Mouse (Mus musculus) embryonic facial prominence, embryonic 14.5 days (tissue): ENCODE measurements around the gene Dapk3. TPM values are rescaled to one million over a fixed set of nuclear protein-coding genes. Genes with fewer than 3 reads are reported as not detected.
A peak's percentile ranks its signal among the peaks of the same experiment; 100 is the strongest.
"Not testable (repeated sequence)": the region's sequence is repeated elsewhere in the genome, so short reads cannot be mapped to it uniquely, and the experiment has no call there.

Experiments
- ATAC-seq: fragments of 200-750 bp; cut with Nextera tagmentation; 2 replicates; pipeline ENCODE4 v1.8.0; 2017; ENCODE audit warnings: low read depth, moderate number of reproducible peaks, moderate TSS enrichment
- DNase-seq: peaks from one replicate; pipeline ENCODE4 v3.0.0-alpha.2; 2015; ENCODE audit warnings: low spot score
- H3K27ac ChIP-seq: fragments of 300-500 bp; sonication (generic); replicated peaks from 2 replicates; pipeline ENCODE4 v1.5.1; 2014; ENCODE audit warnings: low read depth, mild to moderate bottlenecking, low read length, moderate library complexity
- H3K27me3 ChIP-seq: fragments of 300-500 bp; sonication (generic); replicated peaks from 2 replicates; pipeline ENCODE4 v1.6.1; 2014; ENCODE audit warnings: low read length; ENCODE audit not compliant: control insufficient read depth, insufficient read depth
- H3K36me3 ChIP-seq: fragments of 300-500 bp; sonication (generic); 2 replicates; pipeline ENCODE4 v1.6.1; 2014; ENCODE audit warnings: low read length, mixed read lengths; ENCODE audit not compliant: control insufficient read depth, insufficient read depth
- H3K4me1 ChIP-seq: fragments of 300-500 bp; sonication (generic); 2 replicates; pipeline ENCODE4 v1.6.1; 2014; ENCODE audit warnings: antibody characterized with exemption, low read length; ENCODE audit not compliant: control insufficient read depth, insufficient read depth
- H3K4me2 ChIP-seq: fragments of 300-500 bp; sonication (generic); 2 replicates; pipeline ENCODE4 v1.6.1; 2014; ENCODE audit warnings: low read depth, mild to moderate bottlenecking, low read length, moderate library complexity, mixed read lengths
- H3K4me3 ChIP-seq: fragments of 300-500 bp; sonication (generic); 2 replicates; pipeline ENCODE4 v1.5.1; 2014; ENCODE audit warnings: low read depth, mild to moderate bottlenecking, low read length
- H3K9ac ChIP-seq: fragments of 300-500 bp; sonication (generic); 2 replicates; pipeline ENCODE4 v1.6.1; 2014; ENCODE audit warnings: low read depth, mild to moderate bottlenecking, low read length, moderate library complexity, mixed read lengths
- H3K9me3 ChIP-seq: fragments of 300-500 bp; sonication (generic); 2 replicates; pipeline ENCODE4 v1.6.1; 2016; ENCODE audit warnings: low read length; ENCODE audit not compliant: control insufficient read depth
- whole genome bisulfite sequencing: fragments of 180-500 bp; shearing (Covaris S2); extraction: QIAGEN DNeasy Blood & Tissue Kit; methylation state at CpG from one replicate; pipeline ENCODE4 v1.1.7; 2014; 5-methylcytosine and 5-hydroxymethylcytosine counted together
- polyA plus RNA-seq: library from polyadenylated mRNA; unstranded; fragments of >200 nt; fragmentation: Nextera tagmentation; extraction: Ambion mirVana; gene quantifications from 2 replicates; pipeline ENCODE4 v1.2.1, GENCODE M21; 2014

Gene Dapk3
- polyA plus RNA-seq, 1 experiment from 2014 or later, result 53.4 TPM

- H3K4me2 ChIP-seq, H3K4me3 ChIP-seq, H3K27me3 ChIP-seq, H3K4me1 ChIP-seq, H3K9ac ChIP-seq, DNase-seq, H3K9me3 ChIP-seq, ATAC-seq: not testable (repeated sequence)
- H3K36me3 ChIP-seq, result peaks cover 78% of the 10 kb centered on the region
- peak overlapping the region; percentile 30; the same call in 1 of the 2 replicates for H3K27ac ChIP-seq
- 86% methylated on average over 11 of the region's 12 CpGs for WGBS
Observed at GRCm38 (mm10) chr10:81181860-81182259, 945 bp upstream of the Dapk3 start.

DNA sequence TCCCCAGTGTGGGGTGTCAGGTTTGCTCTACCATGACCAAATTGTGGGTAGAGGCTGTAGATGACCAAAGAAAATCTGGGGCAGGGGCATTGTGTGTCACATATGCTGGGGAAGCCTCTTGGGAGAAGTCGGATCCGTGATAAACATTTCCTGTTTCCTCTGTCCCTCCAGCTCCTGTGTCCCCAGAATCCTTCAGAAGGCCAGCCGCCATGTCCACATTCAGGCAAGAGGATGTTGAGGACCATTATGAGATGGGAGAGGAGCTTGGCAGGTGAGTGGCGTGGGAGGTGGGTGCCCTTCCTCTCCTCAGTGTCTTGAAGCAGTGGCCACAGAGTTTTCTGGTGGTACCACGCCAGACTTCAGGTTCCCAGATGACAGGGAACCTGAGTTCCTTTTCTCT is 1.0 kb downstream of the Dapk3 start, which contains the start of gene 4930442H23Rik:
TSS of gene 4930442H23Rik (minus strand) at position 45 of the 400 bp plus-strand sequence.
- ATAC-seq, result no peak
- Histone ChIP-seq H3K4me2 (peak within 1 kb of the TSS; percentile 66), H3K9me3 (no peaks in the 10 kb centered on the region), H3K4me1 (no peaks in the 10 kb centered on the region), H3K27me3 (no peaks in the 10 kb centered on the region), H3K36me3 (peaks cover 73% of the 10 kb centered on the region), H3K4me3 (peak within 1 kb of the TSS; percentile 56), H3K27ac (peak within 1 kb of the TSS; percentile 77), H3K9ac (peak within 1 kb of the TSS; percentile 75)
- no peak for DNase-seq
- 85% methylated on average over 5 of the region's 5 CpGs for WGBS

DNA sequence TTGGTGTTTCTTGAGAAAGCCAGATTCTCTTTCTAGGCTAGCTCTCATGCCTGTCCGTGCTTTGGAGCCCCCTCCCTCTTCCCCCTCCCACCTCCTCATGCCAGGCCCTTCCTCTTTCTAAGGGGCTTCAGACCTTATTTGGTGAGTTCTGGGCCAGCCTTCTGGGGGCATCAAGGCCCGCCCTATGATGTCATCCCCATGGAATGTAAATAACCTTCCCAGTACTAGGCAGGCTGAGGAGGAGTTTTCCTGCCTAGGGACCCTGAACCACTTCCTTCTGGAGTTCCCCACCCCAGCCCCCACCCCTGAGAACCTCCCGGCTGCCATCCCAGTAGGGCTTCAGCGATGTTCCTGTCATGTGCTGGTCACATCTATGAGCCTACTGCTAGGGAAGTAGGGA is 2.0 kb downstream of the Dapk3 start:
- no peak for ATAC-seq
- 35% methylated on average over 4 of the region's 4 CpGs for WGBS

DNA sequence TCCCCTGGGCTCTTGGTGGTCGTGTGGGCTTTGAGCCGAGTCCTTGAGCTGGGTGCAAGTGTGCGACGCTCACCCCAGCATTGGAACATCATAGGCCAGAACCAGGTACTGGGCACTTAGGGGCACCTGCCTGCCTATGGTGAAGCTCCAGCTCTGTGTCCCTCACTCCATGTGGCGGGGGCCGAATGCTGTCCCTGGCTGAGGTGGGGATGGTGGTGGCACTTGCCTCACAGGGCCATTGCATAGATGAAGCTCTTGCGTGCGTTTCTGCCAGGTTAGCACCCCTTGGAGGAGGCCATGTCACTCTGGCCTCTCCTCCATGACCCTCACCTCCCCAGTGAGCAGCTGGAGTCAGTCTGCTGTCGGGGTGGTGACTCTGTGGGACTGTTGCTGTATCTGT is 4.4 kb downstream of the Dapk3 start:
- H3K9ac ChIP-seq, result no peak overlapping the region
- H3K27ac ChIP-seq, result no peak overlapping the region
- H3K4me2 ChIP-seq, result no peak overlapping the region
- H3K27me3 ChIP-seq, result no peaks in the 10 kb centered on the region
- H3K36me3 ChIP-seq, result peaks cover 59% of the 10 kb centered on the region
- ATAC-seq (no peak), DNase-seq (no peak)
- WGBS, result 96% methylated on average over 3 of the region's 9 CpGs
- no peaks in the 10 kb centered on the region for H3K9me3 ChIP-seq
- 0 out of 2 replicates have a peak, but pooled peaks cover 3% of the 10 kb centered on the region for H3K4me1 ChIP-seq
- no peak overlapping the region for H3K4me3 ChIP-seq

More for the DNA sequence above, 2.0 kb downstream of the Dapk3 start:
- no peaks in the 10 kb centered on the region for H3K9me3 ChIP-seq
- no peak overlapping the region for H3K9ac ChIP-seq
- no peaks in the 10 kb centered on the region for H3K27me3 ChIP-seq
- H3K4me3 ChIP-seq, result no peak overlapping the region
- H3K4me1 ChIP-seq, result no peaks in the 10 kb centered on the region
- H3K36me3 ChIP-seq, result peaks cover 68% of the 10 kb centered on the region
- peak overlapping the region; percentile 55 for H3K27ac ChIP-seq
- peak; percentile 68 for DNase-seq
- H3K4me2 ChIP-seq, result no peak overlapping the region

DNA sequence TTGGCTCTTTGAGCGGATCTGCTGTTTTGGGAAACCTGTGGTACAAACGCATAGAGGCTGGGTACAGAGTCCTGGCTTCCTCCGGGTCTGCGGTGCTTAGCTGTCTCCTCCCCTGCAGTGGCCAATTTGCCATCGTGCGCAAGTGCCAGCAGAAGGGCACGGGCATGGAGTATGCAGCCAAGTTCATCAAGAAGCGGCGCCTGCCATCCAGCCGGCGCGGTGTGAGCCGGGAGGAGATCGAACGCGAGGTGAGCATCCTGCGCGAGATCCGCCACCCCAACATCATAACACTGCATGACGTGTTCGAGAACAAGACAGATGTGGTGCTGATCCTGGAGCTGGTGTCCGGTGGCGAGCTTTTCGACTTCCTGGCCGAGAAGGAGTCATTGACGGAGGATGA is 7.0 kb downstream of the Dapk3 start:
- DNase-seq (no peak), ATAC-seq (no peak)
- no peak overlapping the region for H3K4me2 ChIP-seq
- H3K27me3 ChIP-seq, result peaks cover 16% of the 10 kb centered on the region
- WGBS, result 85% methylated on average over 26 of the region's 26 CpGs
- H3K4me3 ChIP-seq, result no peak overlapping the region
- H3K4me1 ChIP-seq, result peaks cover 11% of the 10 kb centered on the region; the same call in 1 of the 2 replicates
- no peak overlapping the region for H3K27ac ChIP-seq
- no peaks in the 10 kb centered on the region for H3K9me3 ChIP-seq
- no peak overlapping the region for H3K9ac ChIP-seq
- H3K36me3 ChIP-seq, result peaks cover 46% of the 10 kb centered on the region

DNA sequence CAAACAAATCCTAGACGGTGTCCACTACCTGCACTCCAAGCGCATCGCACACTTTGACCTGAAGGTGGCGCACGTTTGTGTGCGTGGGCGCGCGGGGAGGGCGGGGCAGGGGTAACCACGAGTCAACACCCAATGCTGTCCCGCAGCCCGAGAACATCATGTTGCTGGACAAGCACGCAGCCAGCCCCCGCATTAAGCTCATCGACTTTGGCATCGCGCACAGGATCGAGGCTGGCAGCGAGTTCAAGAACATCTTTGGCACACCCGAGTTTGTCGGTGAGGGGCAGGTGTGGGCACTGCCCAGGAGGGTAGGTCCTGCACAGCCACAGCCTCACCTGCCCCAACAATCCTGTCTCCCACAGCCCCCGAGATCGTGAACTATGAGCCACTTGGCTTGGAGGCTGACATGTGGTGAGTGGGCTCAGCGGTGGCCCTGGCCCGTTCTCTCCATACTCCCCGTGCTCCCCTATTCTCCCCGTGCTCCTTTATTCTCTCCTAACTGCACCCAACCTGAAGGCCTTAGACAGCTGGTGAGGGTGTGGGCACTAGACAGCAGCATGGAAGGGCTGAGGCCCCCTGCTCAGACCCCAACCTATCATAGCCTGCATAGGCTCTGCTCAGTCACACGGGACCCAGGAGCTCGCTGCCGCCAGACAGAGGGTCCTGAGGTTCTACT is 7.6 kb downstream of the Dapk3 start:
- H3K36me3 ChIP-seq, result peaks cover 40% of the 10 kb centered on the region
- no peak overlapping the region for H3K4me2 ChIP-seq
- 70% methylated on average over 31 of the region's 31 CpGs for WGBS
- ATAC-seq (no peak), DNase-seq (no peak)
- no peak overlapping the region; the same call in 1 of the 2 replicates for H3K27ac ChIP-seq
- H3K4me3 ChIP-seq, result no peak overlapping the region
- H3K9me3 ChIP-seq, result no peaks in the 10 kb centered on the region
- peaks cover 22% of the 10 kb centered on the region for H3K27me3 ChIP-seq
- peaks cover 11% of the 10 kb centered on the region; the same call in 1 of the 2 replicates for H3K4me1 ChIP-seq
- no peak overlapping the region for H3K9ac ChIP-seq

DNA sequence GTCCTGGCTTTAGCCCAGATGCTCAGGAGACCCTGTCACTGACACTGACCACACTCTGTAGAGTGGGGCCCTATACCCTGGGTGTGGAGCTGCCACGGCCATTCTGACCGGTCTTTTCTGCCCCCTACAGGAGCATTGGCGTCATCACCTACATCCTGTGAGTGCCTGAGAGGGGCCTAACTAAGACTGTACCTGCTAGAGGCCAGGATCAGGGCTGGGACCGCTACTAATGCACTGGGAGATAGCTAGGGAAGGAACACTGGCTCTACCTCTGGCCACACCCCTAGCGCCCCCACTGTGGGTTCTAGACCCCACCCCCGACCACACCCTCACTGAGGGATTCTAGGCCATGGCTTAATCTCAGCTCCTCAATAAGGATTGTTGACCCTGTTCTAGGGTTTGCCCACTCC is 8.1 kb downstream of the Dapk3 start:
- peak overlapping the region; percentile 35; the same call in 1 of the 2 replicates for H3K27ac ChIP-seq
- no peaks in the 10 kb centered on the region for H3K9me3 ChIP-seq
- peaks cover 26% of the 10 kb centered on the region for H3K27me3 ChIP-seq
- 74% methylated on average over 6 of the region's 6 CpGs for WGBS
- H3K4me2 ChIP-seq, result no peak overlapping the region
- H3K4me1 ChIP-seq, result peaks cover 11% of the 10 kb centered on the region; the same call in 1 of the 2 replicates
- DNase-seq (no peak), ATAC-seq (no peak)
- H3K36me3 ChIP-seq, result peaks cover 38% of the 10 kb centered on the region
- H3K9ac ChIP-seq, result no peak overlapping the region
- H3K4me3 ChIP-seq, result no peak overlapping the region

GRCm38 (mm10) chr10:81191342-81191982 is 8.7 kb downstream of the Dapk3 start:
- DNase-seq (no peak), ATAC-seq (no peak)
- H3K27me3 ChIP-seq, result peaks cover 31% of the 10 kb centered on the region
- H3K4me3 ChIP-seq, result no peak overlapping the region
- H3K9me3 ChIP-seq, result no peaks in the 10 kb centered on the region
- peaks cover 11% of the 10 kb centered on the region; the same call in 1 of the 2 replicates for H3K4me1 ChIP-seq
- H3K4me2 ChIP-seq, result peak overlapping the region; percentile 94
- peaks cover 36% of the 10 kb centered on the region for H3K36me3 ChIP-seq
- WGBS, result 84% methylated on average over 18 of the region's 18 CpGs
- H3K9ac ChIP-seq, result no peak overlapping the region
- no peak overlapping the region for H3K27ac ChIP-seq
